Mouse (Mus musculus): ENCODE results near the gene Bmp6.

- TF ChIP-seq CTCF (IDR thresholded peaks at IDR 0.05; ENCODE audit: insufficient read depth, low read length) (no peak), POLR2A (IDR thresholded peaks at IDR 0.05; ENCODE audit: borderline replicate concordance, extremely low read depth, low read depth, low read length) (no peak)
These were observed 11.4 kb upstream of the Bmp6 start for GRCm38 (mm10) chr13:38333496-38333895.
